Mouse (Mus musculus) induced T-regulatory cell, adult 2 months (primary cell): ENCODE data around the gene Ubr1.

Experiments used
- DNase-seq: peaks from one replicate; pipeline ENCODE4 v3.0.0-alpha.2; 2012; ENCODE audit warnings: low read depth

Gene Ubr1

GRCm38 (mm10) chr2:120853151-120853550 lies 117.4 kb downstream of the Ubr1 start:
- peak; percentile 36 for DNase-seq

DNA sequence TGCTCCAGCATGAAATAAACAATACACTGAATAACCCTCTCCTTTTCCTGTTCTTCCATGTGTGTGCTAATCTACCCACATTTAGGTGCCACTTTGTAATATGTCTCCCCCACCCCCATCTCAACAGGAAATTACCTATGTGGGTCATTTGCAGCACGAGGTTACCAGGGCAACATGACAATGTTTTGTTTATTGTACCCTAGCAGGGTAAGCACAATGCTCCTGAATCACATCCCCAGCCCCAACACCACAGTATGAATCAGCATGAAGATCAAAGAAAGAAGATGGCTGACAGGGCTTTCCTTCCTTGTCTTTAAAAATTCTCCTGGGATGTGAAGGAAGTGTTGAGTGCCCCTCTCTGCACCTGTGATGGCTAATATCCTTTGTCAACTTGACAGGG lies 117.9 kb downstream of the Ubr1 start:
- DNase-seq: peak; percentile 74

DNA sequence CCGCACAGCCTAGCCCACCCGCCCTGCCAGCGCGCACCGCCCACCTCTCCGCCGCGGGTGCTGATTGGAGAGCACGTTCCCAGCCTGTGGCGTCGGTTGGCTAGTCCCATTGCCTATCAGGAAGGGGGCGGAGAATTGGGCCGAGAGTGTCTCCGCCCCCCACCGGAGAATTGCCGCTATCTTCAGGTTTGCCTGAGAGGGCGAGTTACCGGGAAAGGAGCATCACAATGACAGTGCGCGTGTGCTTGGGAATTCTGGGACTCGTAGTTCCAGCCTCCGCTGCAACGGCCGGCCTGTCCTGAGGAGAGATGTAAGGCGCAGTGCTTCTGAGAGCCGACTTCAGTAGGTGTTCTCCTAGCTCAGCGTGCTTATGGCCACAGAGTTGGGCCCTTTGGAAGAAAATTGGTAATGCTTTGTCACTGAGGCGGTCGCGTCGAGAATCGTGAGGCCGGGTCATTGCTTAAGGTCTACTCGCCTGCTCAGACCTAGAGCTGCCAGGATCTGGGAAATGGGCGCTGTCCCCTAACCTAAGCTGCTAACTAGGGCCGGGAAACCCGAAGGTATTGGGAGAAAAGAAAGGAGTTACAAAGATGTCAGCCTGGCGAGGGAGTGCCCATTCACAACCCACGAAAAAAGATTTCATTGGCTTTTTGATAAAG lies 120.0 kb downstream of the Ubr1 start, which contains the start of gene Ttbk2:
Ttbk2 (minus strand) TSS at position 181 of the 659 bp plus-strand sequence.
- DNase-seq: peak; percentile 97

- no peak for DNase-seq
Observed at GRCm38 (mm10) chr2:120849449-120850423, 120.8 kb downstream of the Ubr1 start, which contains the start of gene Cdan1. Cdan1 (minus strand) TSS chr2:120850128.

GRCm38 (mm10) chr2:120845280-120845679 lies 125.2 kb downstream of the Ubr1 start:
- DNase-seq: no peak

DNA sequence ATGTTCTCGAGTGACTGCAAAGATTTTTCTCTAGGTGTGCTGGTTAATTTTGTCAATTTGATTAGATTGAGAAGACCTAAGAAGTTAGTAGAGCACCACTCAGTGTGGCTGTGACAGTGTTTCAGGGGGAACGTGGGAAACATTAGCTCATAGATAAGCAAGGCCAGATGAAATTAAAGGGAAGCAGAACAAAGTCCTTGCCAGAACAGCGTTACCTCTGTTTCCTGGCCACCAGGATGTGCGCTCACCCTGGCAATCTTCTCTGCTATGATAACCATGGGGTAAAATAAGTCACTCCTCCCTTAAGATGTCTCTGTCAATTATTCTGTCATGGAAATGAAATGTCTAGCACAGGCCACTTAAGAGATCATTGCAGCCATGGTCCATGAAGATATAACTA lies 126.5 kb downstream of the Ubr1 start:
- DNase-seq: no peak

DNA sequence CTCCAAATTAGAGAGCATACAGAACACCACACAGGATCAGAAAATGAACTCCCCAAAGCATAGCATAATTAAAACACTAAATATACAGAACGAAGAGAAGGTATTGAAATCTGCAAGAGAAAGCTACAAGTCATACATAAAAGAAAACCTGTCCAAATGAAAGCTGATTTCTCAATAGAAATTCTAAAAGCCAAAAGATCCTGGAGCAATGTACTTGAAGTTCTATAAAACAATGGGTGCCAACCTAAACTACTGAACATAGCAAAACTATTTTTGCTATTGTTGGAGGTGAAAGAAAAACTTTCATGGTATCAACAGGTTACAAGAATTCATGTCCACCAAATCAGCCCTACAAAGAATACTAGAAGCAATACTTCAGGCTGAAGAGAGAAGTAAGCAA lies 129.3 kb downstream of the Ubr1 start:
- DNase-seq: no peak

DNA sequence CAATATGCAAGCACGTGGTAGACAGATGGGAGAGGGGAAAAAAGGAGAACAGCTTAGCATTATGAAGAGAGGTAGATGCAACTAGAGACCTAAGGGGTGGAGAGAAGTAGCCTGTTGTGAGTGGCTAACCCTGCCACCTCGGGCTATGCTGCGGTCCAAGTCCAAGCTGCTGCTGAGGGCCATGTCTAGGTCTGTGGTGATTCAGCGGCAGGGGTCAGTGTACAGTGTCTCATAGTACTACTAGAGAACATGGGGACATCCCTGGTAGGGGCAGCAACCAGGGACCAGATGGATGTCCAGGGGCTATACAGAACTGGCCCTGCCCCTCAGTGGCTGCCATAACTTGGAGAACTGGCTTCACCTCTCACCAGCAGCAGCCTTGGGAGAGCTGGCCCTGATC lies 135.3 kb downstream of the Ubr1 start:
- no peak for DNase-seq

DNA sequence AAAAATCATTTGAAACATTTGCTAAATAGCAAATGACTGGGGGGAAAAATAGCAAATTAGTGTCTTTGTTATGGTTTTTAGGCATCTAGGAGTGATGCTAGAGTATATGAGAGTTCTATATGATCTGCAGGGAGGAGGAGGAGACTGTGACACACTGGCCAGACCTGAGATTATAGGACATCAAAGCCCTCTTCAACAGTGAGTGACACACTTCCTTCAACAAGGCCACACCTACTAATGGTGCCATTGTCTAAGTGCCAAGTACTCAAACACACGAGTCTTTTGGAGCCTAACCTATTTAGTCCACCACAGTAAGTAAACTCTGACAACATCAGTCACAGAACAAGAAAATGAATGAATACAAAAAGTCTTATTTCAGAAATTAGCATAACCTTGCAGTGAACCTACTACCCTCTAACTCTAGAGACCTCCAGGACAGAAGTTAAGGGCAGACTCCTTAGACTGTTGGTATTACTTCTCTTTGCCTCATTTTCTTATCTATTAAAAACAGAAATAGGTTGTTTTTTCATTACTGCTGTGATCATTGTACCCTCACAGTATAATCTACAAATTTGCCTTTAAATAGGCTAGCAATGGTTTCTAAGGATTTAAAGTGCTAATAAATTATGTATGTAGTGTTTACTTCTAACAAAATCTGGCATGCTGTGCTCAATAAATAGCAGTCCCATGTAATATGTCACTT lies 143.4 kb downstream of the Ubr1 start:
- no peak for DNase-seq
